Mouse (Mus musculus) splenic B cell, adult 2 months (primary cell): ENCODE results near the gene Aqp11.
A peak's percentile ranks its signal among the peaks of the same experiment; 100 is the strongest.

Experiments used
- DNase-seq: peaks from one replicate; pipeline ENCODE4 v3.0.0-alpha.2; 2011; ENCODE audit warnings: low read depth, low spot score
- H3K27me3 ChIP-seq: 2 replicates; pipeline ENCODE4 v1.6.1; 2012; ENCODE audit warnings: mild to moderate bottlenecking, low read length, moderate library complexity, mixed read lengths; ENCODE audit not compliant: control insufficient read depth, poor library complexity, insufficient read depth, severe bottlenecking
- H3K36me3 ChIP-seq: 2 replicates; pipeline ENCODE4 v1.6.1; 2012; ENCODE audit warnings: mild to moderate bottlenecking, low read length, moderate library complexity, mixed read lengths; ENCODE audit not compliant: control insufficient read depth, poor library complexity, insufficient read depth, severe bottlenecking

Aqp11 gene

DNA sequence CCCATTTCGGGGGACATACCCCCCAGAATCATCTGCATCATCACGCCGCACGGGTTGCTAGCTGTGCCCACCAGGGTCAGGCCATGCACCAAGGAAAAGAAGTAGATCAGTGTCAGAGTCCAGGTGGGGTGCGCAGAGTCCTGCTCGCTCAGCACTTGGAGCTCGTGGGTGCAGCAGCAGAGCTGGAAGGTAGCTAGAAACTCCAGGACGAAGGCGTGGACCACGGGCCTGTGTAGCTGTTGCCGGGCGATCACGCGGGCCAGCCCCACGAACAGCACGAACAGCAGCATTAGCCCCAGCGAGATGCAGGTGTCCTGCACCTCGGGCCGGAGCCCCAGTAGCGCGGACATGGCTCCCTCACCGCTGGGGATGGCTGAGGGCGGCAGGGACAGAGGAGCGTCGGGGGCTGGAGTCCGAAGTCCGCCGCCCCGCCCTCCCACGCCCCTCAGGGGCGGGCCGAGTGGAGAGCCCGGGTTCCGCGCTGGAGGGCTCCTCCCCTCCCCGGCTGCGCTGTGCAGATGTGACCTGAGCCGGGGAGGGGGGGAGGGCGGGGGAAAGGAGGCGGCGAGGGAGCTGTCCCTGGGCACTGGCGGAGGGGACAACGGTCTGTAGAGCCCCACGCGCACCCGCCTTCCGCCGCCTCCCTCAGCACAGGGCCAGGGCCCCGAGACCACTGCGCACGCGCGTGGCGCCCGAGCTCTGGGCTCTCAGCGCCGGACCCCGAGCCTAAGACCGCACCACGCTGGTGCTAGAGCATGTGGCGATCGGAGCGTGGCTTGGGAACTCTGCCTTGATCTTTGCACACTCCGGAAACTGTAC is at the start of gene Aqp11:
Gene Aqp11 (minus strand): TSS at position 652 of the 819 bp plus-strand sequence.
- peak; percentile 71 for DNase-seq
- Histone ChIP-seq H3K36me3 (no peaks in the 10 kb centered on the region), H3K27me3 (no peaks in the 10 kb centered on the region)

DNA sequence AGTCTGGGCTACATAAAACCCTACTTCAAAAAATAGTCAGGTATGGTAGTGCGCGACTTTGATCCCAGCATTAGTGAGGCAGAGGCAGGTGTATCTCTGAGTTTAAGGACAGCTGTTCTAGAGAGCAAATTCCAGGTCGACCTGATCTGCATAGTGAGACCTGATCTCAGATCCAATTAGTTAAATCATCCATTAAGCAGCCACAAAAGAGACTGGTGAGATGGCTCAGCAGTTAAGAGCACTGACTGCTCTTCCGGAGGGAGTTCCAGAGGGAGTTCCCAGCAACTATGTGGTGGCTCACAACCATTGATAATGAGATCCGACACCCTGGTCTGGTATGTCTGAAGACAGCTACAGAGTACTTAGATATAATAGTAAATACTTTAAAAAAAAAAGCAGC is 45.4 kb upstream of the Aqp11 start:
- Histone ChIP-seq H3K27me3 (peaks cover under 1% of the 10 kb centered on the region; the same call in 1 of the 2 replicates), H3K36me3 (no peaks in the 10 kb centered on the region)
- no peak for DNase-seq

DNA sequence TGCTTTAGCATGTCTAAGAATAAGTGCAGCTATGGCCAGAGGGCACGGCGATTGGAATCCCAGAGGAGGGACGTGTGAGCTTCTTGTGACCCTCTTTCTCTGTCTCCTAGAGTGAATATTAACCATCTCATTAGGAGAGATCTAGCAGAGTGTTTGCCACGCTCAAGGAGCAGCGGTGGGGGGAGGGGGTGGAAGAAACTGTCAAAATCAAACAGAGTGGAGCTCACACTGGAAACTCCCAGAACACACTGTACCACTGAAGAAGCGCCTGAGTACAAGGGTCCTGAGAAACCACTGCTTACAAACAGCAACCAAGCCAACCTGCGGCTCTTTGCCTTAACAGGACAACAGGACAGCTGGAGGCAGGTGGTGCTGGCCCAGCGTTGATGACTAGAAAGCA is 43.4 kb upstream of the Aqp11 start:
- H3K27me3 ChIP-seq: no peaks in the 10 kb centered on the region
- no peaks in the 10 kb centered on the region for H3K36me3 ChIP-seq
- no peak for DNase-seq

DNA sequence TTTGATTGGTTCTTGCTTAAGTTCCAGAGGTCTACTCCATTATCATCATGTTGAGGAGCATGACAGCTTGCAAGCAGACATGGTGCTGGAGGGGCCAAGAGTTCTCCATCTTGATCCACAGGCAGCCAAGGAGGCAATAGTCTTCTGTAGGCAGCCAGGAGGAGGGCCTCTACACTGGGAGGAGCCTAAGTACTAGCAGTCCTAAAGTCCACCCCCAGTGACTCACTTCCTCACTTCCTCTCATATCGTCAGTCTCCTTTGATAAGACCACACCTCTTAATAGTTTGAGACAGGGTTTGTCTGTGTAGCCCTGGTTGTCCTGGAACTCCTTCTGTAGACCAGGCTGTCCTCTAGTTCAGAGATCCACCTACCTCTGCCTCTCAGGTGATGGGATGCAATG is 42.7 kb upstream of the Aqp11 start:
- no peak for DNase-seq
- H3K36me3 ChIP-seq: no peaks in the 10 kb centered on the region
- H3K27me3 ChIP-seq: no peaks in the 10 kb centered on the region

DNA sequence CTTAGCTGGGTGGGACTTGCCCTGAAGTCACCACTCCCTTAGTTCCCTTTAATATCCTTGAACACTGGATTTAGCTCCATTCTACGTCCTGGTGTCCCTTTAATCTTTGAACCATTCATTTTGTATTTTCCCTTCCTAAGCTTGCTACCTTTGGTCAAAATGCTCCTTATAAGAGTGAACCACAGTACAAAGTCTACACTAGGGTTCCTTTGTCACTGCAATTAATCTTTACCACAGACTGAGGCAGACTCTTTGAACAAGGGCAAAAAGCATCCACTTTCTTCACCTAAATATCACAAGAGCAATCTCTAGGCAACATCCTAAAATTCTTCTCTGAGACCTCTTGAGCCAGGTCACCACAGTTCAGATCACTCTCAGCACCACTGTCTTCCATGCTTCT is 42.1 kb upstream of the Aqp11 start:
- no peak for DNase-seq
- Histone ChIP-seq H3K27me3 (no peaks in the 10 kb centered on the region), H3K36me3 (no peaks in the 10 kb centered on the region)

DNA sequence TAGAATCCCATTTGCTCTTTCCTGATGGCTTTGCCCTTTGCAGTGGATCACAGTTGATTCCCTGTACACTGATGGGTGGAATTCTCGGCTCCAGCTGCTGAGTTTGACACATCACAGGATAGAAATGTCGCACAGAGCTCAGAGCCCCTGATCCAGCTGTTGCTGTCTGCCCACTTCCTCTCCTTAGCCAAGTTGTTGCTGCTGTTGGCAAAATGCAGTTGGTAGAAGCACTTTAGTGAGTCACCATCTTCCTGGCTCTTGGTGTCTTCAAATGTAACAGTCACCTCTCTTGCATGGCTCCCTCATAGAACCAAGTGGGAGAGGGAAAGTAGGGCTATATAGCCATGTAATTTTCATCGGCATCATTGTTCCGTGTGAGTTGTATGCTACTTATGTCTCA is 39.1 kb upstream of the Aqp11 start:
- no peak for DNase-seq
- Histone ChIP-seq H3K27me3 (no peaks in the 10 kb centered on the region), H3K36me3 (no peaks in the 10 kb centered on the region)

DNA sequence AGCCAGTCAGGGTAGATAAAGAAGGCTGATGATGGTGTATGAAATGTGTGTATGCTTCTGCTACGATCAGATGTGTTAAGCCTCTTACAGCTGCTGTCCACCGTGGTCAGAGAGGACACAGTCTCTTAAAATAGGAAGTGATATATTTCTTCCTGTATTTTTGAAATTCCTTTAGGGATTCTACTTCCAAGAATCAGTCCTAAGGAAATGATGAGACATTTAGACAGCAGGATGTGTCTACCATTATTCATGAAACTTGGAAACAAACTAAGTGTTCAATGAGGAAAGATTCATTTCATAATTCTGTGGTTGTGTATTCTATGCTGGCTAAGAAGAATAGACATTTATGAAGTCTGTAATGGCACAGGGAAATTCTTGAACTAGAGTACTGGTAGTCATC is 37.8 kb upstream of the Aqp11 start:
- DNase-seq: no peak
- H3K27me3 ChIP-seq: no peaks in the 10 kb centered on the region
- H3K36me3 ChIP-seq: no peaks in the 10 kb centered on the region

DNA sequence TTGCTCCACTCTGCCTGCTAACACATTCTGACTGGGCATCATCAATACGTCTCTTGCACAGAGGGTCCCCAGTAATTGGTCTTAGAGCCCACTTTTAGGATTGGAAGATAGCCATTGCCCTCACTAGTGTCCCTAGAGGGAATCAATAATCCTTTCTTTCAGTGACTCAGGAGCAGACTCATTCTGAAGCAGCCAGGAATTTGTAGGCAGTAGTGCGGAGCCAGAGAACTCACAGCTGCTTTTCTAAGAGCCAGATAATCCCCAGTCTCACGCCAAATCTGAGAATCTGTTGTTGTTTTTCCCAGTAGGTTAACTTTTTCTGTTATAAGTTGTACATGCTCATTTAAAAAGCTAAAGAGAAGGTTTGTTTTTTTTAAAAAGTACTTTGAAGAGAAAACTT is 37.3 kb upstream of the Aqp11 start:
- H3K36me3 ChIP-seq: no peaks in the 10 kb centered on the region
- no peaks in the 10 kb centered on the region for H3K27me3 ChIP-seq
- DNase-seq: no peak

DNA sequence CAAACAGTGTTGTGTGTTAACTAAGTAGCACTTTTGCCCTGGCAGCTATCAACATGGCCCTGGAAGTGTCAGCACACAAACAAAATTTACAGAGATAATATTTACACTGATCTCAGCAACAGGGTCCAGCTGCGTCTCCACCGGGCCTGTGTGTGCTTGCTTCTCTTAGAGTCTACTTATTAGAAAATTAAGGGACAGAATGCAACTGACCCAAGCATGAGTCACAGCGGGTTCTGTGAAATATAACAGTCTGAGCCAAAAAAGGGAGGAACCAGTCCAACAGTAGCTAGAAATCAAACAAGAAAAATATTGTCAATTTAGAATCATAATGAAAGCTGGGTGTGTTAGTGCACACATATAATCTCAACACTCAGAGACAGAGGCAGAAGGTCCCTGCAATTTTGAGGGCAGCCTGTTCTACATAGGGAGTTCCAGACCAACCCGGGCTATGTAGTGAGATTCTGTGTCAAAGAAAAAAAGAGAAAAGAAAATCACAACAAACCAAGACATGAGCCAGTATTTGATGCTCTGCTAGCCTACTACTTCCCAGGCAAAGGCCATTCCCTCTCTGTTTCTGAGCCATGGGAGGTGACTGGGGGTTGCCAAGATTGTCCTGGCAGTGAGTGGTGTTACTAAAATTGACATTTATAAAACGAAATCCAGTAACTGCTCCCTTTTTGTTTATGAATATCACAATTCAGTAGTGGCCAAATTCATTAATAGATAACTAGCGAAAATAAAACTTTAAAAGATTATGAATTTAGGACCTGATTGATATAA is 32.9 kb upstream of the Aqp11 start:
- no peaks in the 10 kb centered on the region for H3K36me3 ChIP-seq
- DNase-seq: no peak
- no peaks in the 10 kb centered on the region for H3K27me3 ChIP-seq

DNA sequence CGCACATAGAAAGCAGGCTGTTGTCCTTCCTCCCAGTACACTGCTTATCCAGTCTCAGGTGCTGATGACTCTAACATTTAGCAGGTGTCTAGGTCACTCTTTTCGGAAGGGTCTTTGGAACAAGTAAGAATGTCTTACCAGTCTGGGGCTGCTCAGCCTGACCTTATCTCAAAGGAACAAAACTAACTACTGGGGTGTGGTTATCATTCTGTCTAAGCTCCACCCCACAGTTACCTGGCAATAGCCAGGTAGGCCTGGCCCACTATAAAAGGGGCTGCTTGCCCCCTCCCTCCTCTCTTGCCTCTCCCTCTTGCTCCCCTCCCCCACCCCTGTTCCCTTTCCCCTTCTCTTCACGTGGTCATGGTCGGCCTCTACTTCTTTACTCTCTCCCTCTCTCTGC is 30.9 kb upstream of the Aqp11 start:
- Histone ChIP-seq H3K27me3 (no peaks in the 10 kb centered on the region), H3K36me3 (no peaks in the 10 kb centered on the region)
- DNase-seq: no peak

DNA sequence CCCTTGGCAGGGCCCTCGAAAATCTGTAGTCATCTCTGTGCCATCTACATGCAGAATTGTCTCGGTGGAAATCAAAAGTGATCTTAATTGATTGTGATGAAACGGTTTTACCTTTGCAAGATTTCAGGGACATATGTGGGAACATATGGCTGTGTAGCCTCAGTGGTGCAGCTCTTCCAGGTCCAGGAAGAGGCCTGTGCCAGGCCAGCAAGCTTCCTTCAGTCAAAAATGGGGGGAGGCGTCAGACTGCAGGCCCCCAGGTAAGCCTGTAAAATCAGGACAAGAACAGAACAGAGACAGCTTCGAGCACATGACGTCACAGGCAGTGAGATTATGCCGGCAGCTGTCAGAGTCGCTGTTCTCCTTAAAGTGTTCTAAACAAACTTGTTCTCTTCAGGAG is 29.8 kb upstream of the Aqp11 start:
- no peak for DNase-seq
- H3K36me3 ChIP-seq: no peaks in the 10 kb centered on the region
- no peaks in the 10 kb centered on the region for H3K27me3 ChIP-seq

DNA sequence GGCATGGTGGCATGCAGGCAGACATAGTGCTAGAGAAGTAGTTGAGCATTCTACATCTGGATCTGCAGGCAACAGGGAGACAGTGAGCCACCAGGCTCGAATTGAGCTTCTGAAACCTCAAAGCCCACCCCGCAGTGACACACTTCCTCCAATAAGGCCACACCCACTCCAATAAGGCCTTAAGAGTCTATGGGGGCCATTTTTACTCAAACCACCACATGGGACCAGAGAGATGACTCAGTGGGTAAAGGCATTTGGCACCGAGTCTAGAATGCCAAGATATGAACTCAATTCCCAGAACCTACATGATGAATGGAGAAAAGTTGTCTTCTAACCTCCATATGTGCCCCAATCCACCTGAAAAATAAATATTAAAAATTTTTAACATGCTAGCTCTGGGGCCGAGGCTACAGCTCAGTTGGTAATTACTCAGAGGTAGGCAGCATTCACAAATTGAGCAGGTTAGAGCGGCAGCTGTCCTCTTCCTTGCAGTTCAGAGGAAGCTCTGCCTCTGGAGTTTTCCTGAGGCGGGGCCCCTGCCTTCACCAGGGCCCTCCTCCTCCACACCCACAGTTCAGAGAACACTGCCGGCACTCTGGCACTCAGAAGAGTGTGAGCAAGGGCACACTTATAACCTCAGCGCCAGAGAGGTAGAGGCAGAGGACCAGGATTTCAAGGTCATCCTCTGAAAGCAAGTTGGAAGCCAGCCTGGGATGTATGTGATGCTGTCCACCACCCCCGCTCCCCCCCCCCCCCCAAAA is 28.5 kb upstream of the Aqp11 start:
- Histone ChIP-seq H3K27me3 (no peaks in the 10 kb centered on the region), H3K36me3 (no peaks in the 10 kb centered on the region)
- no peak for DNase-seq

DNA sequence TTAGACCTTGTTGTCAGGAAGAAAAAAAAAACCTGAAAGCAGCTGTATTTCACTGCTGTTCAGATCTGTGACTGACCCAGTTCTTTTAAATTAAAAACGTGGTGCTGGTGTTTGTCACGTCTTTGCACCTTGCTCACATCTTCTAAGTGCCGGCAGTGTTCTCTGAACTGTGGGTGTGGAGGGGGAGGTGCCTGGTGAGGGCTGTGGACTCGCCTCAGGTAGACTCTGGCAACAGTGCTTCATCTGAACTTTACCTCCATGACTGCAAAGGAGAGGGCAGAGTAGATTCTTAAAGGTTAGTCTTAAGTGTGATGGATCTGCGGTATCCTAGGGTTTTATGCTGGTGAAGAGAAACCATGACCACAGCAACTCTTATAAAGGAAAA is 27.9 kb upstream of the Aqp11 start:
- H3K36me3 ChIP-seq: no peaks in the 10 kb centered on the region
- H3K27me3 ChIP-seq: no peaks in the 10 kb centered on the region
- no peak for DNase-seq

DNA sequence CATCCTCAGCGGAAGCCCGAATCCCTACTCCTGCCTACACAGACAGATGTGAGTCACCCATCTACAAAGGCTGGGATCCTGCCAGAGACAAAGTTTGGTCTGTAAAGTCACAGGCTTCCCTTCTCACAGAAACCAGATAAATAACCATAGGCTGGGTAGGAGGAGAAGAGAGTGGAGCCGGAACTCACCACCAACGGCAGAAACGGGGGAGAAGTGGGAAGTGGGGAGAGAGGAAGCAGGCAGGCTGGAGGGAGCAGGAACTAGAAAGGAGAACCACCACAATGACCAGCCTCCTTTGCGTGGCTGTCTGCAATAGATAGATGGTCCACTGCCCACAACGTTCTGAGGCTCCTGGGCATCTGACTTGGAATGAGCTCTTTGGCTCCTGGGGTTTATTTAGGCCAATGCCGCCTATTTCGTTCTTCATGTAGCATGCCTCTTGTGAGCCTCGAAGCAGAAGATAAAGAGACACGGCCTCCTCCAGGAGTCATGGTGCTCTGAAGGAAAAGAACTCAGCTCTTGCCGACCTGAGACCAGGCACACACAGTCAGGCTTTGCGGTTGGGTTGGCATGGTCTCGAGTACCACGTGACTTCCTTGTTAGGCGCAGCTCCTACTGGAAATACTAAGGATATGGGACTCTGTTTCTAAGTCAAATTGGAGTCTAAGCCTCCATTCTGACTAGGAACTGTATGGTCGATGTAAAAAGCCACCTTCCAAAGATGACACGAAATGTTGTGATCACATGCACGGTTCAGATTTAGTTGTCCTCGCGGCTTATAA is 27.3 kb upstream of the Aqp11 start:
- no peak for DNase-seq
- H3K27me3 ChIP-seq: no peaks in the 10 kb centered on the region
- no peaks in the 10 kb centered on the region for H3K36me3 ChIP-seq
